Mouse (Mus musculus) embryonic facial prominence, embryonic 14.5 days (tissue): Measurements from ENCODE around the gene Rtn3. TPM values are rescaled to one million over a fixed set of nuclear protein-coding genes. Genes with fewer than 3 reads are reported as not detected.

ENCODE experiments used
- ATAC-seq: fragments of 200-750 bp; cut with Nextera tagmentation; 2 replicates; pipeline ENCODE4 v1.8.0; 2017; ENCODE audit warnings: low read depth, moderate number of reproducible peaks, moderate TSS enrichment
- DNase-seq: peaks from one replicate; pipeline ENCODE4 v3.0.0-alpha.2; 2015; ENCODE audit warnings: low spot score
- H3K27ac ChIP-seq: fragments of 300-500 bp; sonication (generic); replicated peaks from 2 replicates; pipeline ENCODE4 v1.5.1; 2014; ENCODE audit warnings: low read depth, mild to moderate bottlenecking, low read length, moderate library complexity
- H3K27me3 ChIP-seq: fragments of 300-500 bp; sonication (generic); replicated peaks from 2 replicates; pipeline ENCODE4 v1.6.1; 2014; ENCODE audit warnings: low read length; ENCODE audit not compliant: control insufficient read depth, insufficient read depth
- H3K36me3 ChIP-seq: fragments of 300-500 bp; sonication (generic); 2 replicates; pipeline ENCODE4 v1.6.1; 2014; ENCODE audit warnings: low read length, mixed read lengths; ENCODE audit not compliant: control insufficient read depth, insufficient read depth
- H3K4me1 ChIP-seq: fragments of 300-500 bp; sonication (generic); 2 replicates; pipeline ENCODE4 v1.6.1; 2014; ENCODE audit warnings: antibody characterized with exemption, low read length; ENCODE audit not compliant: control insufficient read depth, insufficient read depth
- H3K4me2 ChIP-seq: fragments of 300-500 bp; sonication (generic); 2 replicates; pipeline ENCODE4 v1.6.1; 2014; ENCODE audit warnings: low read depth, mild to moderate bottlenecking, low read length, moderate library complexity, mixed read lengths
- H3K4me3 ChIP-seq: fragments of 300-500 bp; sonication (generic); 2 replicates; pipeline ENCODE4 v1.5.1; 2014; ENCODE audit warnings: low read depth, mild to moderate bottlenecking, low read length
- H3K9ac ChIP-seq: fragments of 300-500 bp; sonication (generic); 2 replicates; pipeline ENCODE4 v1.6.1; 2014; ENCODE audit warnings: low read depth, mild to moderate bottlenecking, low read length, moderate library complexity, mixed read lengths
- H3K9me3 ChIP-seq: fragments of 300-500 bp; sonication (generic); 2 replicates; pipeline ENCODE4 v1.6.1; 2016; ENCODE audit warnings: low read length; ENCODE audit not compliant: control insufficient read depth
- WGBS: fragments of 180-500 bp; shearing (Covaris S2); extraction: QIAGEN DNeasy Blood & Tissue Kit; methylation state at CpG from one replicate; pipeline ENCODE4 v1.1.7; 2014; 5-methylcytosine and 5-hydroxymethylcytosine counted together
- polyA plus RNA-seq: library from polyadenylated mRNA; unstranded; fragments of >200 nt; fragmentation: Nextera tagmentation; extraction: Ambion mirVana; gene quantifications from 2 replicates; pipeline ENCODE4 v1.2.1, GENCODE M21; 2014

Gene Rtn3
- polyA plus RNA-seq, 1 experiment from 2014 or later: 132 TPM

DNA sequence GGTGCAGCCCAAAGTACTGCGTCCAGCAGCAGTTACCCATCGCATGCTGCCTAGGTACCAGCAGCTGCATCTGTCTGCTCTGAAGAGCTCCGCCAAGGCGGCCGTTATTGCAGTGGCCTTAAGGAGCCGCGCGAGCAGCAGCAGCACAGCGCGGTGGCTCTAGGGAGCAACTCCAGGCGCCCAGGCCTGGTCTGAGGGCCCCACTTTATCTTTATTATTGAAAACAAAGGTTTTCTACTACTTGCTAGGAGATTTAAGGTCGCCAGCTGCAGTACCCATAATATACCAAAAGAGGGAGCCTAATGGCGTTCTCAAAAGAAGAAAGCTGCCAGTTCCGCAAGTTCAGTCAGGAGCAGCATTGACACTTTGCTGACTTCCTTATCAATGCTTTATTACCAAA is 41.6 kb downstream of the Rtn3 start:
- Histone ChIP-seq H3K4me1 (no peaks in the 10 kb centered on the region), H3K9ac (no peak overlapping the region), H3K4me2 (no peak overlapping the region), H3K27me3 (no peaks in the 10 kb centered on the region), H3K4me3 (no peak overlapping the region), H3K36me3 (peaks cover 12% of the 10 kb centered on the region; the same call in 1 of the 2 replicates), H3K9me3 (no peaks in the 10 kb centered on the region), H3K27ac (no peak overlapping the region)
- ATAC-seq (no peak), DNase-seq (peak; percentile 69)
- WGBS: 67% methylated on average over 14 of the region's 14 CpGs

DNA sequence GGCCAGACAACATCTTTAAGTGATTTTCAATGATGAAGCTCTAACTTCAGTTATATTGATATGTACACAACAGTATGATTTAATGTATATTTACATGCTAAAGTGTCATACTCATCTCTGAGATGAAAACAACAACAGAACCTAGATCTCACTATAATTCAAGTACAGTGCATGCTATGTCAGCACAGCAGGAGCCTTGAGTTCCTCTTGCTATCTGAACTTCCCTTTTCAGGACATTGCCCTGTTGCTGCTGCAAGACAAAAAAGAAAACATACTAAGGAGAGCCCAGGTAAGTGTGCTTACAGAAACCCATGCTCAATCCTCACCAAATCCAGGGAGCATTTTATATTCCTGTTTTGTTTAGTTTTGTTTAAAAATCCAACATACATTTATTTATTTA is 44.8 kb downstream of the Rtn3 start:
- no peaks in the 10 kb centered on the region for H3K4me1 ChIP-seq
- H3K4me3 ChIP-seq: no peak overlapping the region
- H3K27me3 ChIP-seq: no peaks in the 10 kb centered on the region
- H3K9me3 ChIP-seq: no peaks in the 10 kb centered on the region
- DNase-seq (no peak), ATAC-seq (no peak)
- no peak overlapping the region for H3K4me2 ChIP-seq
- H3K27ac ChIP-seq: no peak overlapping the region
- H3K36me3 ChIP-seq: peaks cover 22% of the 10 kb centered on the region
- no peak overlapping the region for H3K9ac ChIP-seq

DNA sequence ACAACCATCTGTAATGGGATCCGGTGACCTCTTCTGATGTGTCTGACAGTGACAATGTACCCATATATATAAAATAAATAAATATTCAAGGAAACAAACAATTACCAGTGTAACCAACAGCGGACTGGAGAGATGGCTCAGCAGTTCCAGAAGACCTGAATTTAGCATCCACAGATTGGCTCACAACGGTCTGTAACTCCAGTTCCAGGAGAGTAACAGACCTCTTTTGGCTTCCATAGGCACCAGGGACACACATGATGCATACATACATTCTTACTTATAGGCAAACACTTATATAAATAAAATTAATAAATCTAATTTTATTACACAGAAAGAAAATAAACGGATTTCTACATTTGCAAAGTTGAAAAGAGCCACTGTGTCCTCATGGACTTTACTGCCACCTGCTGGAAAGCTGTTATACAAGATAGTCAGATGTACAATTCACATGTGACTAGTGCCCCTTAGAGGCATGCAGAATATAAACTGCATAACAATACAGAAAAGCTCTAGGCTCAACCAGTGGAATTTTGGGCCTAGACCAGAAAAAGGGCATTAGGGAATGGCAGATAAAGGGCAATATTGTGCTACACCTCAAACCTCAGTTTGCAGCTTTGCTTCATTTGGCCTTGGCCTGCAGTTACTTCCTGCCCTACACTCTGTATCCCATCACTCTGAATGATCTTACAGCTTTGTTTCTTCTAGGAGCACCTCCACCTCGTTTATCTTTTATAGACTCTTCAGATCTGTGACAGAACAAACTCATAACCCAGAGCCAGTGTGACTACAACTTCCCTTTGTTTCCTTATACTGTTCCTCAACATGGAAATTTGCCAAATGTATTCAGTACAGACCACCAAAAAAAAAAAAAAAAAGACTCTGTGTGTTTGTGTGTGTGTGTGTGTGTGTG is 46.8 kb downstream of the Rtn3 start:
- H3K36me3 ChIP-seq: peaks cover 42% of the 10 kb centered on the region
- no peak overlapping the region for H3K27ac ChIP-seq
- no peaks in the 10 kb centered on the region for H3K4me1 ChIP-seq
- H3K4me3 ChIP-seq: no peak overlapping the region
- DNase-seq (peak; percentile 91), ATAC-seq (peak; percentile 65; the same call in 1 of the 2 replicates)
- no peak overlapping the region for H3K9ac ChIP-seq
- WGBS: 70% methylated on average over 5 of the region's 5 CpGs
- H3K9me3 ChIP-seq: no peaks in the 10 kb centered on the region
- H3K27me3 ChIP-seq: no peaks in the 10 kb centered on the region
- no peak overlapping the region for H3K4me2 ChIP-seq

DNA sequence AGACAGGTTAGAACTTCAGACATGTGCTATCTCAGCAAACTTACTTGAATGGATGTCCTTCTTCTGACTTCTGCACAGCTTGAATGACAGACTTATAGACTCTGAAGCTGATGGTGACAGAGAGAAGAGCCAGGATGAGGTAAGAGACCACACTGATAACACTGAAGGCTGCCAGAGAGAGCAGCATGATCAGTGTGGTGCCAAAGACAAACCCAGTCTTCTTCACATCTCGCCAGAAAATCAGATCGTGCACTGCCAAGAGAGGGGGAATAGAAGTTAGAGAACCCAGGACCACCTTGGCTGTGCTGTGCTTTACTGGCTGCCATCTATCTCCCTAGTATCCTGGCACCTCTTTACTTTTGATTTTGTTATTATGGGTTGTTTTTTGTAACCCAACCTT is 48.2 kb downstream of the Rtn3 start:
- H3K27me3 ChIP-seq: no peaks in the 10 kb centered on the region
- peaks cover 55% of the 10 kb centered on the region for H3K36me3 ChIP-seq
- no peaks in the 10 kb centered on the region for H3K4me1 ChIP-seq
- no peak overlapping the region for H3K9ac ChIP-seq
- no peak overlapping the region for H3K4me3 ChIP-seq
- no peak overlapping the region for H3K27ac ChIP-seq
- DNase-seq (no peak), ATAC-seq (no peak)
- WGBS: 100% methylated on average over 2 of the region's 2 CpGs
- no peak overlapping the region for H3K4me2 ChIP-seq
- H3K9me3 ChIP-seq: no peaks in the 10 kb centered on the region

GRCm38 (mm10) chr19:7425398-7425775 is 57.7 kb downstream of the Rtn3 start:
- DNase-seq: no peak
- Histone ChIP-seq H3K9me3 (no peaks in the 10 kb centered on the region), H3K4me1 (peaks cover 34% of the 10 kb centered on the region), H3K27ac (no peak overlapping the region), H3K4me3 (no peak overlapping the region), H3K27me3 (no peaks in the 10 kb centered on the region), H3K9ac (no peak overlapping the region), H3K36me3 (peaks cover 94% of the 10 kb centered on the region), H3K4me2 (no peak overlapping the region)
- WGBS: 32% methylated on average over 3 of the region's 3 CpGs
- ATAC-seq: no peak

- Histone ChIP-seq H3K27me3 (no peaks in the 10 kb centered on the region), H3K36me3 (peaks cover 97% of the 10 kb centered on the region), H3K4me1 (peaks cover 39% of the 10 kb centered on the region), H3K27ac (no peak overlapping the region), H3K4me2 (no peak overlapping the region), H3K4me3 (no peak overlapping the region), H3K9me3 (no peaks in the 10 kb centered on the region), H3K9ac (no peak overlapping the region)
- ATAC-seq: no peak
- no peak for DNase-seq
- WGBS: 64% methylated on average over 8 of the region's 8 CpGs
Observed at GRCm38 (mm10) chr19:7424590-7425397, 58.3 kb downstream of the Rtn3 start.

- no peak overlapping the region for H3K4me3 ChIP-seq
- H3K9ac ChIP-seq: no peak overlapping the region
- peaks cover 93% of the 10 kb centered on the region for H3K36me3 ChIP-seq
- H3K27me3 ChIP-seq: no peaks in the 10 kb centered on the region
- peak overlapping the region; percentile 48; the same call in 1 of the 2 replicates for H3K4me2 ChIP-seq
- H3K4me1 ChIP-seq: peaks cover 46% of the 10 kb centered on the region
- DNase-seq (no peak), ATAC-seq (no peak)
- WGBS: 71% methylated on average over 7 of the region's 7 CpGs
- peak overlapping the region; percentile 65; the same call in 1 of the 2 replicates for H3K27ac ChIP-seq
- no peaks in the 10 kb centered on the region for H3K9me3 ChIP-seq
Observed at GRCm38 (mm10) chr19:7424131-7424530, 59.0 kb downstream of the Rtn3 start.

- no peak for DNase-seq
- H3K9ac ChIP-seq: peak overlapping the region; percentile 50; the same call in 1 of the 2 replicates
- H3K36me3 ChIP-seq: peaks cover 88% of the 10 kb centered on the region
Observed at GRCm38 (mm10) chr19:7423656-7424030, 59.4 kb downstream of the Rtn3 start.

More at GRCm38 (mm10) chr19:7423656-7424030, 59.4 kb downstream of the Rtn3 start:
- peak overlapping the region; percentile 65; the same call in 1 of the 2 replicates for H3K27ac ChIP-seq
- H3K9me3 ChIP-seq: no peaks in the 10 kb centered on the region
- H3K4me3 ChIP-seq: peak overlapping the region; percentile 22; the same call in 1 of the 2 replicates
- H3K4me2 ChIP-seq: peak overlapping the region; percentile 48
- H3K27me3 ChIP-seq: no peaks in the 10 kb centered on the region
- ATAC-seq: no peak
- peaks cover 47% of the 10 kb centered on the region for H3K4me1 ChIP-seq
- WGBS: 41% methylated on average over 11 of the region's 16 CpGs
